Mouse (Mus musculus): Measurements from ENCODE around the gene Olfr147.
"Not testable (repeated sequence)": the region's sequence is repeated elsewhere in the genome, so short reads cannot be mapped to it uniquely, and the experiment has no call there.

Olfr147 gene

DNA sequence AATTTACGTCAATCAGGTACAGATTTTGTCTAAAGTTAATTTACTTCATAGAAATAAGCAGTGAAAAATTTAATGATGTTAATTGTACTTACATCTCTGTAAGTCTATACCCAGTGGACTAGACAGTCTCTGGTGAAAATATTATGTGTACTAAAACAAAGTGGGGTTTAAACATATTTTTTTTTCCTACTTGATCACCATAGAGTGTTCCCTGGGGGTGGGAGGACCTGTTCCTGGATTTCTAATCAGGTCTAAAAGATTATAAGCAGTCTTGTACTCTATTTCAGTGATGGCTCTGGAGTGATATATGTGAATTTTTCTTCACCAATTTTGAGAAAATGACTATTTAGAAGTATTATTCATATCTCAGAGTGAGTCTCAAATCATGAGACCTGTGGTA is at the start of gene Olfr147:
Olfr147 (plus strand) TSS at position 301 of the 400 bp plus-strand sequence.
- no peak for DNase-seq

DNA sequence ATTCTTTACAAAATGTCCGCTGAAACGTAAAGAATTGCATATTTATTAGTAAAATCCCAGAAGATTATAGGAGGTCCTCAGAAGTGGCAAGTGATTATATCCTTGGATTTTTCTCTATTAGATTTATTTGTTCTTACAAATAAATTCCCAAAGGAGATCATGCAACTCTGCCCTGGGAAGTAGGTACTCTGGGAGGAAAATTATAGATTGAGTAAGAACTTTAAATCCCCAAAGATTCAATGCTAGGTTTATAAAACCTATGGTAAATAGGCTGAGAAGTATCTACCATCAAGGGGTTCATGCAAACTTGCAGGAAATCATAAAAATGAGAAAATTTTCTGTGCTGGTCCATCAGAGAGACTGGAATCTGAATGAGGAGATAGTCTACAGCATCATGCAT is 34.9 kb upstream of the Olfr147 start, which contains the start of gene Olfr250:
Olfr250 (plus strand) TSS at position 301 of the 400 bp plus-strand sequence.
- no peak for DNase-seq

DNA sequence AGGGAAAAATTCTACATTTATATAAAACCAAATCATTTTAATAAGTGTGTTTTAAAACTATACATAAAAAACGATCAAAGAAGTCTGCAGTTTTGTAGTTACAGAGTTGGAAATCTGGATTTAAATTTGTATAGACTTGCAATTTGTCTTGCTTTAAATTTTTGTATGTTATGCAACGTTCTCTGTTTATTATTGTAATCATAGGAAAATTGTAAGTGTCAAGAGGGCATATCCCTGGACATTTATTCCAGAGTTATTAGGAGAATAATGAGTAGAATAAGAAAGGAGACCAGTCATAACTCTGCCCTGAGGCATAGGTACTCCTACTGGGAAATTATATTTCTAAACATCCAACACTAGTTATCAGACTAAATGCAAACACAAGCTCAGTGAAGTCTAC is 24.7 kb upstream of the Olfr147 start, which contains the start of gene Olfr251:
Olfr251 (plus strand) TSS at position 301 of the 400 bp plus-strand sequence.
- no peak for DNase-seq

DNA sequence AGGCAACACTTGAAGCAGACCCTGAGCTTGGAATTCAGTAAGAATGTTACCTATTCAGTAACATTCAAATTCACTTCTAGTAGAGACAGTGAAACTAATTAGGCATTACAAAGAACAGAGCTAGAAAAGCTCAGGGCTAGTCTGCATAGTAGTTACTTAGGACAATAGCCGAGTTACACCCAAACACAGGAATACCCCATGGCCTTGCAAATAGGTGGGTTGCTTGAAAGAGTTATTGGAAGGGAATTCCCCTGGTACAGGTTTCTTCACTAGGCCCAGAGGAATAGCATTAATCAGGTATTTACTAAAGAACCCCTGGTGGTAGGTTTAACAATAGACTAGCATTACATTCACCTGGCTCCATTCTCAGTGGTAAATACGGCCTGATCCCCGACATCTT is 6.0 kb downstream of the Olfr147 start:
- DNase-seq, result not testable (repeated sequence)

DNA sequence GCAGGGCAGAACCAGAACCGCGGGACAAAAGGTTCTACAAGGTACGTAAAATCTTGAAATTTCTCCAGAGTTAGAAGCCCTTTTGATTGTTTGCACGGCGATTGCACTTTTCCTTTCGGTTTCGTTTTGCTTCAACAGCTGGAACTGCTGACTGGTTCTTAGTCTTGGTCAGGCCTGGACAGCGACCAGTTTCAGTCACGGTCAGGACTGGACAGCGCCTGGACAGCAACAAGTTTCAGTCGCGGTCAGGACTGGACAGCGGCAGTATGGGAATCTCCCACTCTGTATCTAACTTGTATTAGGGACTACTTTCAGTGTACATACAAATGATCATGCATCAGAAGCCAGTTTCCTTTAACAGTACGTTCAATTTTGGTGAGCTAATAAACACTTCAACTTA is 12.0 kb downstream of the Olfr147 start:
- not testable (repeated sequence) for DNase-seq

DNA sequence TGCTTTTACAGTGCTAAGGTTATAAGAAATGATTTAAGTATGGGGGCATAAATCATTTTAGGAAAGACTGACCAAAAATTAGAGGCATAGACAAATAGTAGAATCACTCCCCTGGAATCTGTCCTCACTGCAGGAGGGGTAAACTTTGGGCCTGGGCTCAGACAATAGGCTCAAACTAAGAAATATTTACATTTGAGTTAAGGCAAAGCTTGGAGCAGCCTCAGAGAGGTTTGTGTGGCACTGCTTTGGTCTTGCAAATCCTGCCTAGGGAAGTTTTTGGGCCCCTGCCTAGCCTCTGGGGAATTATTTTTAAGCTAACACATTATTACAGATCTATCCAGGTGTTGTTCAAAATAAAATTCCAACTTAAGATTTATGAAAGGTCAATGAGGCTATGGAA is 22.3 kb downstream of the Olfr147 start:
- DNase-seq, result no peak

DNA sequence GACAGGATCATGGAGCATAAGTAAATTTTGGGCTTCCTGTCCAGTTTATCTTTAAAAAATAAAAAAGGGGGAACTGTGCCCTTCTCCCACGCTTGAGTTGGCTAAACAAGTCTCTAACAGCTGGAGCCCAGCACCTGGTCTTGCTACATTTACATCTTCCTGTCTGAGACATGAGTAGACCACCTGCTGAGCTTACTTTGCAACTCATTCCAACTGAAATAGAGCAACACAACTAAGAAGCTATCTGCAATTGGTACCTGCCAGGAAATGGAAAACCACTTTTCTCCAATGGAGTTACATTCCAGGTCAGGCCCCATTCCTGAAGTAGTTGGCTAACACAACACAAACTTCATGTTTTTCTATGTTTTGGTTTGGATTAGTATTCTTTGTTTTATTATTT is 25.5 kb downstream of the Olfr147 start:
- no peak for DNase-seq

DNA sequence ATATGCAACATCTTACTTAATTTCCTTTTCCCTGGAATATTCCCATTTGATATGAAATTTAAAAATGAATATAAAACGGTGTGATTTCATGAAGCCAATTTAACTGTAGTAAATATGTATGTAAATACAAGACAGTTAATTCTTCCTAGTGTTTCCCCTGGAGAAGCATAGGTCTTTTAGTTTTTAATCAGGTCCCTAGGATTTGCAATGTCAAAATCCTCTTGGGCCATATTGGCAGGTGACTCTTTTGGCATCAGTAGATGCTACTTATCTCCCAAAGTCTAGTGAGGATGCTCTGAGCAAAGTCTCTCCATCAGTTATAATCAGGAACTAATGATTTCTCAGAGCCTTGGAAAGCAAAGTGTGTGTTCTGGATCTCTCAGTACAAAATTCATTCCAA is 27.7 kb downstream of the Olfr147 start, which contains the start of gene Olfr901:
Olfr901 (plus strand) TSS at position 301 of the 400 bp plus-strand sequence.
- no peak for DNase-seq

DNA sequence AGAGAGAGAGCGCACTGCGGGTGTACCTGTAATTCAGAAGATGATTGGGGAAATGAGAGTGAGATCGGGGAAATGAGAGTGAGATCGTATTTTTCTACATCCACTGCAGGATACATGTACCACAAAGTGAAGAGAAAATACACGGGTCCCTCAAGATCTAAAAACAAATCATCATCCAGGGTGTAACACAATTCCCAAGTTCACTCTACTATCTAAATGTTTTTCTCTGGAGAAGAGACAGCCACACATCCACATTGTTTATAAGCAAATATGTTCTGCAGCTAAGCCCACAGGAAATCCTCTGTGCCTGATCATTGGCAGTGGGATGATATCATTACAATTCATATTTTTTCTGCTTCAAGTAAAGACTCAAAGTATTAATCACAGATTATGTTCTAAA is 45.9 kb downstream of the Olfr147 start, which contains the start of gene Olfr902:
Olfr902 (plus strand) TSS at position 301 of the 400 bp plus-strand sequence.
- DNase-seq, result no peak
